Mouse (Mus musculus) liver, embryonic 14.5 days (tissue): ENCODE results near the gene Carhsp1.

Experiments used
- CTCF ChIP-seq: IDR thresholded peaks from 2 replicates; pipeline ENCODE4 v1.5.1; 2016; ENCODE audit warnings: antibody characterized with exemption, low read depth, control low read depth
- EP300 ChIP-seq: IDR thresholded peaks from 2 replicates; pipeline ENCODE4 v1.6.1; 2016; ENCODE audit warnings: antibody characterized with exemption, low read depth

GRCm38 (mm10) chr16:8669432-8669831 lies 2.5 kb downstream of the Carhsp1 start:
- TF ChIP-seq CTCF (no peak), EP300 (no peak)
